Mouse (Mus musculus) cerebellum, adult 2 months (tissue): ENCODE data around the gene Haghl. TPM values are rescaled to one million over a fixed set of nuclear protein-coding genes. Genes with fewer than 3 reads are reported as not detected.

Source experiments
- DNase-seq, 2 experiments: peaks; one replicate each; pipeline ENCODE4 v3.0.0; 2021
- H3K27ac ChIP-seq: fragments of 200-500 bp; 2 replicates; pipeline ENCODE4 v1.5.1; 2012; ENCODE audit warnings: low read length, control low read depth, inconsistent platforms; ENCODE audit not compliant: insufficient read depth
- H3K27me3 ChIP-seq: fragments of 200-500 bp; 2 replicates; pipeline ENCODE4 v1.6.1; 2012; ENCODE audit warnings: inconsistent platforms, mild to moderate bottlenecking, low read length, moderate library complexity; ENCODE audit not compliant: control insufficient read depth, insufficient read depth
- H3K4me1 ChIP-seq: fragments of 200-500 bp; 2 replicates; pipeline ENCODE4 v1.6.1; 2011; ENCODE audit warnings: low read length; ENCODE audit not compliant: control insufficient read depth, insufficient read depth
- H3K4me3 ChIP-seq: fragments of 200-500 bp; replicated peaks from 2 replicates; pipeline ENCODE3; 2011; ENCODE audit warnings: mild to moderate bottlenecking, low read depth, low read length, control low read depth; ENCODE audit not compliant: insufficient read depth
- CTCF ChIP-seq: fragments of 200-500 bp; IDR thresholded peaks from 2 replicates; pipeline ENCODE4 v1.5.1; 2011; ENCODE audit warnings: low read depth, mild to moderate bottlenecking, control low read depth, low read length, moderate library complexity, borderline replicate concordance; ENCODE audit not compliant: insufficient read depth
- POLR2A ChIP-seq: fragments of 200-500 bp; IDR thresholded peaks from 2 replicates; pipeline ENCODE4 v1.6.1; 2011; ENCODE audit warnings: low read length, control low read depth, borderline replicate concordance; ENCODE audit not compliant: insufficient read depth
- WGBS: fragments of 180-500 bp; shearing (Covaris S2); methylation state at CpG from one replicate; pipeline ENCODE4 v1.1.7; 2018; 5-methylcytosine and 5-hydroxymethylcytosine counted together
- polyA plus RNA-seq: library from polyadenylated mRNA; depleted of rRNA; stranded (reverse); fragments of >200 nt; gene quantifications from 2 replicates; pipeline ENCODE4 v1.2.3, GENCODE M21; 2012

Gene Haghl
- polyA plus RNA-seq, 1 experiment: 340 TPM

GRCm38 (mm10) chr17:25786781-25787504 is 1.5 kb upstream of the Haghl start:
- no peak for TF ChIP-seq POLR2A
- no peak for TF ChIP-seq CTCF
- H3K4me1 ChIP-seq: peaks cover 15% of the 10 kb centered on the region
- no peak overlapping the region for H3K4me3 ChIP-seq
- DNase-seq: no peak
- no peak overlapping the region for H3K27ac ChIP-seq
- H3K27me3 ChIP-seq: no peaks in the 10 kb centered on the region
- WGBS: 89% methylated on average over 9 of the region's 9 CpGs

DNA sequence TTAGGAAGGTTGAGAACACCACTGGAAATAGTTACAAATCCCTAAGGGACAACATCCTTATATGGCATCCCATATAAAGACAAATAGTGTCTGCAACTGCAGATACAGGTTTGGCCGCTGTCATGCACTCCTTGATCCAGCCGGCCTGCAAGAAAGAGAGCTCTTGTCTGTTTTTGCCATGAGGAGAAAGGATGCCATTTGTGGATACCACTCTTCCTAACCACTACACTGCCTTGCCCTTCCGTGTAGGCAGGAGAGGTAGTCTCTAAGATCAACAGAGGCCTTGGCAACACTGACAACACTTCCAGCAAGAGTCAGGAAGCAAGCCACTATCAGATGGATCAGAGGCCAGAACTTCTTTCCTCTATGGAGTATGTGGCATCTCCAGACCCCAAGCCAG is 807 bp upstream of the Haghl start, which contains the start of gene Ccdc78:
Ccdc78 (plus strand) TSS at position 301 of the 400 bp plus-strand sequence.
- peak within 1 kb of the TSS; percentile 68 for H3K4me3 ChIP-seq
- WGBS: 86% methylated on average over 3 of the region's 3 CpGs
- no peak for DNase-seq
- TF ChIP-seq CTCF: no peak
- no peak for TF ChIP-seq POLR2A
- no peaks in the 10 kb centered on the region for H3K27me3 ChIP-seq
- H3K4me1 ChIP-seq: peaks cover 15% of the 10 kb centered on the region
- no peak within 1 kb of the TSS for H3K27ac ChIP-seq

GRCm38 (mm10) chr17:25783861-25784574 is 1.5 kb downstream of the Haghl start:
- H3K4me3 ChIP-seq: peak overlapping the region; percentile 68
- 31% methylated on average over 15 of the region's 15 CpGs for WGBS
- H3K27ac ChIP-seq: no peak overlapping the region
- no peaks in the 10 kb centered on the region for H3K27me3 ChIP-seq
- TF ChIP-seq CTCF (no peak), POLR2A (no peak)
- DNase-seq: no peak
- peaks cover 15% of the 10 kb centered on the region for H3K4me1 ChIP-seq

GRCm38 (mm10) chr17:25783086-25783485 is 2.4 kb downstream of the Haghl start:
- DNase-seq: peak; percentile 70 to 72
- no peak overlapping the region for H3K27ac ChIP-seq
- no peaks in the 10 kb centered on the region for H3K27me3 ChIP-seq
- no peak overlapping the region for H3K4me3 ChIP-seq
- peaks cover 15% of the 10 kb centered on the region for H3K4me1 ChIP-seq
- TF ChIP-seq CTCF (no peak), POLR2A (0 out of 2 replicates have a peak, but pooled peaks have one; percentile 13)
- 6% methylated on average over 7 of the region's 7 CpGs for WGBS

DNA sequence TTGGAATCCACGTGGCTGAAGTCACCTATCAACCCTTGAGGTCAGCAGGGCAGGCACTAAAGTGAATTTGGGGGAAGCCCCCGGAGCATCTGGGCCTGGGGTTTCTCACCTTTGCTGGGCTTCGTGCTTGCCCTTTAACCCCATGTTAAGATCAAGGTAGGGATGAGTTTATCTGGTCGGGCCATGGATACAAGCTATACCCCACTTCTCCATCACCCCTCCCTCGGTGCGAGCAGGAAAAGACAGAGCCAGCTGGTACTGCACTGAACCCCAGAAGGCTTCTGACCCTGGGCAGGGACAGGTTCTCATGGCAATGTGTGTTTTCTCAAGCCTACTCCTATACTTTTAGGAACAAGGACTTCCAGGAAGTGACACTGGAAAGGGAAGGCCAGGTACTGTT is 4.1 kb downstream of the Haghl start:
- no peak overlapping the region for H3K27ac ChIP-seq
- DNase-seq: no peak
- H3K4me3 ChIP-seq: no peak overlapping the region
- no peaks in the 10 kb centered on the region for H3K27me3 ChIP-seq
- H3K4me1 ChIP-seq: peaks cover 15% of the 10 kb centered on the region
- TF ChIP-seq POLR2A: no peak
- TF ChIP-seq CTCF: no peak
- 80% methylated on average over 6 of the region's 6 CpGs for WGBS

- H3K4me1 ChIP-seq: 0 out of 2 replicates have a peak, but pooled peaks cover 6% of the 10 kb centered on the region
These were observed 7.5 kb downstream of the Haghl start for GRCm38 (mm10) chr17:25777948-25778347.

DNA sequence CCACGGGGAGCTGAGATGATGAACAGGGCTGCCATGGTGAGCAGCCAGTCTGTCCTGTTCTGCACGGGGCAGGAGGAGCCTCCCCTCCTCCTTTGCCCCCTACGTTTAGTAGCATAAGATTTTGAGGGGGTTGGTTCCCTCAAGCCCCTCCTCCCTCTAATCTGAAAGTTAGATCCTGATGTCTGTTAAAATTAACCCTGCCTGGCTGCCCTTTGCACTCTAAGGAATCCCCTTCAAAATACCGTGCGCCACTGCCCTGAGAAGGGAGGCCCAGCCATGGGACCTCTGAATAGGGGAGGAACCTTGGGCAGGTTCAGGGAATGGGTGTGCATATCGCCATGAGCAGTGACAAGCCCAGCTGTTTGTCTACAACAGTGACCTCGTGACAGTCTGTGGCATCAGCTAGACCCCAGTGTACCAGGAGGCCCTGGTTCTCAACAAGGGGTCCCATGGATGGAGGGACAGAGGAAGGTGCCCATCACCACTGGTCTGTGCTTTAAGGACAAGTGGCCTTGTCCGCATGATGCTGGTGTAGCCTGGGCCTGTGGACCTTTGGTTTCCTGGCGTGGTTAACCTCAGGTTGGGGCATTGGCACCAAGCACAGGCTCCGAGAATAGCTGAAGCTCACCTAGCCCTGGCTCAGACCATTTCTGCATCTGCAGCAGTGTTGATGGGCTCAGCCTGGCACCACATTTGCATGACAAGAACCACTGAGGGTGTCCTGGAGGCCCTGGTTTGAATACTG is 10.0 kb downstream of the Haghl start:
- no peak overlapping the region for H3K27ac ChIP-seq
- H3K4me3 ChIP-seq: no peak overlapping the region
- no peak for TF ChIP-seq CTCF
- TF ChIP-seq POLR2A: no peak
- 65% methylated on average over 10 of the region's 10 CpGs for WGBS
- no peak for DNase-seq
- 0 out of 2 replicates have a peak, but pooled peaks cover 6% of the 10 kb centered on the region for H3K4me1 ChIP-seq
- no peaks in the 10 kb centered on the region for H3K27me3 ChIP-seq

More at GRCm38 (mm10) chr17:25777948-25778347, 7.5 kb downstream of the Haghl start:
- Histone ChIP-seq H3K27me3 (no peaks in the 10 kb centered on the region), H3K4me3 (no peak overlapping the region), H3K27ac (no peak overlapping the region)
- WGBS: 91% methylated on average over 5 of the region's 5 CpGs
- TF ChIP-seq POLR2A: no peak
- DNase-seq: no peak
